Mouse (Mus musculus) limb, embryonic 11.5 days (tissue): ENCODE data around the gene Ada. TPM values are rescaled to one million over a fixed set of nuclear protein-coding genes. Genes with fewer than 3 reads are reported as not detected.

Source experiments
- ATAC-seq: fragments of 200-750 bp; cut with Nextera tagmentation; 2 replicates; pipeline ENCODE4 v1.8.0; 2017; ENCODE audit warnings: low read depth; ENCODE audit not compliant: insufficient number of reproducible peaks, low FRiP score, low TSS enrichment
- DNase-seq: peaks from one replicate; pipeline ENCODE4 v3.0.0-alpha.2; 2015; ENCODE audit warnings: low spot score
- H3K27ac ChIP-seq: fragments of 300-500 bp; sonication (generic); replicated peaks from 2 replicates; pipeline ENCODE4 v1.5.1; 2014; ENCODE audit warnings: low read depth, mild to moderate bottlenecking, low read length
- H3K27me3 ChIP-seq: fragments of 300-500 bp; sonication (generic); 2 replicates; pipeline ENCODE4 v1.6.1; 2014; ENCODE audit warnings: mild to moderate bottlenecking, low read length, mixed read lengths; ENCODE audit not compliant: control insufficient read depth, insufficient read depth
- H3K36me3 ChIP-seq: fragments of 300-500 bp; sonication (generic); 2 replicates; pipeline ENCODE4 v1.6.1; 2014; ENCODE audit warnings: mild to moderate bottlenecking, low read length, moderate library complexity, mixed read lengths; ENCODE audit not compliant: control insufficient read depth, insufficient read depth
- H3K4me1 ChIP-seq: fragments of 300-500 bp; sonication (generic); 2 replicates; pipeline ENCODE4 v1.6.1; 2014; ENCODE audit warnings: low read length, mixed read lengths; ENCODE audit not compliant: control insufficient read depth, insufficient read depth
- H3K4me2 ChIP-seq: fragments of 300-500 bp; sonication (generic); 2 replicates; pipeline ENCODE4 v1.6.1; 2014; ENCODE audit warnings: low read depth, mild to moderate bottlenecking, moderate library complexity; ENCODE audit not compliant: severe bottlenecking
- H3K4me3 ChIP-seq: fragments of 300-500 bp; sonication (generic); 2 replicates; pipeline ENCODE4 v1.5.1; 2014; ENCODE audit warnings: low read depth, low read length
- H3K9ac ChIP-seq: fragments of 300-500 bp; sonication (generic); 2 replicates; pipeline ENCODE4 v1.6.1; 2014; ENCODE audit warnings: mild to moderate bottlenecking, low read length
- H3K9me3 ChIP-seq: fragments of 300-500 bp; sonication (generic); 2 replicates; pipeline ENCODE4 v1.6.1; 2016; ENCODE audit warnings: low read length; ENCODE audit not compliant: control insufficient read depth
- WGBS: fragments of 180-500 bp; shearing (Covaris S2); extraction: QIAGEN DNeasy Blood & Tissue Kit; methylation state at CpG from one replicate; pipeline ENCODE4 v1.1.7; 2014; 5-methylcytosine and 5-hydroxymethylcytosine counted together
- polyA plus RNA-seq: library from polyadenylated mRNA; unstranded; fragments of >200 nt; fragmentation: Nextera tagmentation; extraction: Ambion mirVana; gene quantifications from 2 replicates; pipeline ENCODE4 v1.2.1, GENCODE M21; 2014

Ada gene
- polyA plus RNA-seq, 1 experiment from 2014 or later = 9.7 TPM

GRCm38 (mm10) chr2:163682344-163682743, 67.7 kb downstream of the Ada start:
- Histone ChIP-seq H3K4me1 (no peaks in the 10 kb centered on the region; the same call in 1 of the 2 replicates), H3K4me3 (no peak overlapping the region), H3K27me3 (no peaks in the 10 kb centered on the region), H3K27ac (no peak overlapping the region), H3K36me3 (no peaks in the 10 kb centered on the region), H3K9me3 (no peaks in the 10 kb centered on the region), H3K9ac (no peak overlapping the region), H3K4me2 (no peak overlapping the region)
- DNase-seq = no peak
- no peak for ATAC-seq
- 88% methylated on average over 2 of the region's 2 CpGs for WGBS

- DNase-seq (no peak), ATAC-seq (no peak)
- H3K4me1 ChIP-seq = peaks cover 8% of the 10 kb centered on the region
- no peak overlapping the region for H3K27ac ChIP-seq
- H3K9me3 ChIP-seq = no peaks in the 10 kb centered on the region
- no peak overlapping the region for H3K9ac ChIP-seq
- no peaks in the 10 kb centered on the region for H3K36me3 ChIP-seq
- WGBS = 94% methylated on average over 3 of the region's 3 CpGs
- H3K4me2 ChIP-seq = no peak overlapping the region
- H3K27me3 ChIP-seq = no peaks in the 10 kb centered on the region
- H3K4me3 ChIP-seq = no peak overlapping the region
Observed at GRCm38 (mm10) chr2:163676745-163677144, 73.3 kb downstream of the Ada start.

Other genes starting within 250 kb of the Ada start
- 0.34 TPM in 1 of 2 replicates, not detected in the other for gene Hnf4a, start 243.4 kb downstream of the Ada start, polyA plus RNA-seq
- 43.3 and 46.3 TPM in 2 replicates for gene Ttpal, start 147.9 kb downstream of the Ada start, polyA plus RNA-seq
- gene Serinc3, start 105.1 kb downstream of the Ada start, polyA plus RNA-seq = 25.2 and 26.8 TPM in 2 replicates
- gene Pkig, start 91.9 kb downstream of the Ada start, polyA plus RNA-seq = 174 and 177 TPM in 2 replicates
- gene Ccn5, start 70.6 kb upstream of the Ada start, polyA plus RNA-seq = 0.11 and 0.36 TPM in 2 replicates
- gene Kcnk15, start 103.4 kb upstream of the Ada start, polyA plus RNA-seq = not detected in 2 replicates
- gene Rims4, start 168.4 kb upstream of the Ada start, polyA plus RNA-seq = 0.06 and 0.16 TPM in 2 replicates
- 323 TPM in 2 replicates for gene Ywhab, start 244.7 kb upstream of the Ada start, polyA plus RNA-seq